Mouse (Mus musculus): ENCODE data around the gene Pak7. TPM values are rescaled to one million over a fixed set of nuclear protein-coding genes. Genes with fewer than 3 reads are reported as not detected.

The Pak7 gene
- total RNA-seq, 1 experiment from 2014 or later, result not detected

DNA sequence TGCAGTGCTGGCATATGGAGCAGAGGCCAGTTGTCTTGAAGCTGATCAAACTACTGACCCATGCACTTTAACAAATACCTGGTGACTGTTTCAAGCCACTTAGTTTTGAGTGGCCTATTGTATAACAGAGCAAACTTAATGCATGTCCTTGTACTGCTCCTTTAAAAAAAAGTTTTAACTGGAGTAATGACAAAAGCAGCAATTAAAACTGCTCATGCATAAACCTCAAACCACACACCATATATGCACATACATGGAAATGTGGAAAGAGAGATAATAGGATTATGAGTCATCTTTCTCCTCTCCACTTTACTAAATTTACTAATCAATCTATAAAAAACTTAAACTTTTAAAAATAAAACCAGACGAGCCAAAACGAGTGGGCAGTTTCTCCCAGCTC, 291.8 kb downstream of the Pak7 start:
- ATAC-seq (replicated peaks in 1 of 2; ENCODE audit: insufficient read depth in 1 of 2, low FRiP score in 2 of 2, low TSS enrichment in 1 of 2, low read depth in 1 of 2, poor library complexity in 2 of 2, severe bottlenecking in 2 of 2), result no peak

- ATAC-seq (replicated peaks in 1 of 2; ENCODE audit: insufficient read depth in 1 of 2, low FRiP score in 2 of 2, low TSS enrichment in 1 of 2, low read depth in 1 of 2, poor library complexity in 2 of 2, severe bottlenecking in 2 of 2), result no peak
Measured at GRCm38 (mm10) chr2:136064356-136064755, 323.4 kb downstream of the Pak7 start.

GRCm38 (mm10) chr2:136059029-136059669, 328.6 kb downstream of the Pak7 start:
- peak in 1 of 2 experiments; percentile 32; a peak in 2 of 4 replicates for ATAC-seq (replicated peaks in 1 of 2; ENCODE audit: insufficient read depth in 1 of 2, low FRiP score in 2 of 2, low TSS enrichment in 1 of 2, low read depth in 1 of 2, poor library complexity in 2 of 2, severe bottlenecking in 2 of 2)

DNA sequence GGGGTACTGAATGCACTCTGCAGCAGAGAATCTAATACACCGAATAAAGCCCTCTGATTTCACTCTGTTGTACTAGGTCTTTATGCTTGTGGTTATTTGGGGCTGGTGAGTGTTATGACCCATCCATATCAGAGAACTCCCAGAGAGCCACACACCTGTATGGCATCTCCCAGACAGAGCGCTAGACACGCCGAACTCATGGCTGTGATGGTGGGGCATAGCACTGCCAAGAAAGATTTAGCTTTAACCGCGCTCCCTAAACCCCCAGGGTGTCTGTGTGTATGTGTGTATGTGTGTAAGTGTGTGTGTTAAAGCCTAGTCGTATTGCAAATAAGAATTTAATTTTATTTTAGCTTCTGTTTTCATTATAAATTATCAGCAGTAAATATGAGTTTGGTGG, 329.4 kb downstream of the Pak7 start:
- no peak for ATAC-seq (replicated peaks in 1 of 2; ENCODE audit: insufficient read depth in 1 of 2, low FRiP score in 2 of 2, low TSS enrichment in 1 of 2, low read depth in 1 of 2, poor library complexity in 2 of 2, severe bottlenecking in 2 of 2)

DNA sequence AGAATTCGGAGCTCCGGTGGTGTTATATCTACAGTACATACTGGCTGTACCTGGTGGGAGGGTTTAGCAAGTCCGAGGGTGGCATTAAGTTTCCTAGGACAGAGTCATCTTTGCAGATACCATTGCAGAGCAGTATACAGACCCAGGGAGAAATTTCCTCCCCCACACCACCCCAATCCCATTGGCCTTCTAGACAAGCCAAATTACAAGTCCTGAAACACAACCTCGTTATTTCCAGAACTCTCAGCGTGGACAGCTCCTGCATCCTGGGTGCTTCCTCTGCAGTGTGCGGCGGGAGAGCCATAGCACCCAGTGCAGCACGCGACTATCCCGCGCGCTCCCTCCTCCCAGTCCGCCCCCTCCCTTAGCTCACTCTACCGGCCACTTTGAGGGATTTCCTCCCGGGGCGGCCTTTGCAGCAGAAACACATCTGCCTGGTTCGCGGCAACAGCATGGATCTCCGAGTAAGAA, 329.9 kb downstream of the Pak7 start:
- ATAC-seq (replicated peaks in 1 of 2; ENCODE audit: insufficient read depth in 1 of 2, low FRiP score in 2 of 2, low TSS enrichment in 1 of 2, low read depth in 1 of 2, poor library complexity in 2 of 2, severe bottlenecking in 2 of 2), result peak; percentile 32 to 53; a peak in 1 of 4 replicates

DNA sequence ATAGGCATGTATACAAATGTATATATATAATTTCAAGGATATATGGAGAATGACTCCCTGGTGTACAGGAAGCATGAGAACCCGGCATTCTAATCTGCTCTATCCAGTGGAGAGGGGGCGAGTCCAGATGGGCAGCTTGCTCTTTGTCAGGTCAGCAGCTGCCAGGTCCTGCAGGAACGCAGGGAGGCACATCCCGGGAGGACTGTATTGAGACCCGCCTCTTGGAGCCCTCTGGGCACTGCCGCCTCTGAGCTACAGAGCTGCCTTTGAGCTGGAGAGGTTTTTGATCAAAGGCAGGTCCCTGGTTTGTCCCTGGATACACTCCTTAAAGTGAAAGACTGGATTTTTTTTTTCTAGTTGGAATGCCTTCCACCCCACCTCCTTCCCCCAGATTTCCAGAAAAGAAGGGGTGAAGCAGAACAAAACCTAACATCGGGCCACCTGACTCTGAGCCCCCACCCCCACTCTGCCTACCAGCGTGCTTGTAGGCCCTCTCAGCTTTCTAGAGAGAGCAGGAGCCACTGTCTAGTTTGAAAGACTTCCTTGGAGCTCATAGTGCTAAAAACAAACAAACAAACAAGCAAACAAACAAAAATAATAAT, 336.0 kb downstream of the Pak7 start, which contains the start of gene Lamp5:
Gene Lamp5 (plus strand): TSS at position 552 of the 602 bp plus-strand sequence.
- no peak for ATAC-seq (replicated peaks in 1 of 2; ENCODE audit: insufficient read depth in 1 of 2, low FRiP score in 2 of 2, low TSS enrichment in 1 of 2, low read depth in 1 of 2, poor library complexity in 2 of 2, severe bottlenecking in 2 of 2)

DNA sequence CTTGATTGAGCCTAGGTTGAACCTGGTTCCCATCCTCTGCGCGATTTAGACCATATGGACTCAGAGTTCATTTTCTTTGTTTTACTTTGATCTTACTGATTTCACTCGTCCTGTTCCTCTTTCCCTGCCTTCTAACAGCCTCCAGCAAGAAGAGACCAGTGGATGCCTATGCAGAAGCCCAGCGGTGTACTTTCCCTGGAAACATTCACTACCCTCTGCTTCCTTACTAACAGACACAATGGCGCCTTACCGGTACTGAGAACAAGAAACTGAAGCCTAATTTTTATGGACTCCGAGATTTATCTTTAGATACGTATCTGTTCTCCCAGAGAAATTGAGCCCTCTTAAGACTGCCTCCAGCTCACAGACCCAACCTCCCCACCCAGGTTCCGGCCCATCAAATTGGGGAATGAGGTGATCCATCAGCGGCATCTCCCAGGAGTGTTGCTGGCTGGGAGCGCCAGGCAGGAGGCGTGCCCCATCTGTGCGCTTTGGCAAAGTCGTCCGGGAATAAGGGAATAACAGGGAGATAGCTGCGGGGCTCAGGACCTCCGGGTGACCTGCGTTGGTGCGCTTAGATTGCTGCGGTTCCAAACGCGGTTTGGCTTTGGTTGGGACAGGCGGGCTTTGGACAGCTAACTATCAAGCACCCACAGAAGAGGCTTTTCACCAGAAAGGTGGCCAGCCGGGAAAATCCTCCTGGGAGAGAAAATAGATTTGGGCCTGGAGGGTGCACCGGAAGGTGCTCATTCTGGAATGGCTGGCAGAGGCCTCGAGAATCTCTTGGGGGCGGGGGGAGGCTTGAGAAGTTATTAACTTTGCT, 336.8 kb downstream of the Pak7 start:
- ATAC-seq (replicated peaks in 1 of 2; ENCODE audit: insufficient read depth in 1 of 2, low FRiP score in 2 of 2, low TSS enrichment in 1 of 2, low read depth in 1 of 2, poor library complexity in 2 of 2, severe bottlenecking in 2 of 2), result no peak

DNA sequence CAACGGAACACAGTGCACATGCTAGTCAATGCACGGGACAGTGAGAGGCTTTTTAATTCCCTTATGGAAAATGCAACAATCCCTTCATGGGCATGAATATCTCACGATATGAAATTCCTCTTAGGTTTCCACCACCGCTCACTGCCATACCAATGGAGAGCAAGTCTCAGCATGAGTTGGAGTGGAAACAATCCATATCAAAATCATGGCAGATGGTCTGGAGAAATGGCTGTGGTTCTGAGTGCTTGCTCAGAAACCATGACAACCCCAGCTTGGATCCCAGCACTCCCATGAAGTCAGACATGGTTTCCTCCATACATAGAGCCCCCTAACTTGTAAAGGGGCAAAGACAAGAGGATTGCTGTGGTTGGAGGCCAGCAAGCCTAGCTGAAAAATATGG, 339.3 kb downstream of the Pak7 start:
- no peak for ATAC-seq (replicated peaks in 1 of 2; ENCODE audit: insufficient read depth in 1 of 2, low FRiP score in 2 of 2, low TSS enrichment in 1 of 2, low read depth in 1 of 2, poor library complexity in 2 of 2, severe bottlenecking in 2 of 2)

Other genes with a start within 250 kb of the Pak7 start
- 0.25 and 0.99 TPM in 2 replicates for gene Ankef1, start 113.9 kb upstream of the Pak7 start, total RNA-seq (2017)